Mouse (Mus musculus) bone marrow macrophage, adult 2 months (primary cell): ENCODE results near the gene Prpf6. TPM values are rescaled to one million over a fixed set of nuclear protein-coding genes. Genes with fewer than 3 reads are reported as not detected.

Experiments used
- H3K27ac ChIP-seq: 2 replicates; pipeline ENCODE4 v1.5.1; 2012; ENCODE audit warnings: low read depth, low read length; ENCODE audit not compliant: insufficient read depth
- H3K4me1 ChIP-seq: 2 replicates; pipeline ENCODE4 v1.6.1; 2012; ENCODE audit warnings: low read length; ENCODE audit not compliant: control insufficient read depth, insufficient read depth
- H3K4me3 ChIP-seq: 2 replicates; pipeline ENCODE4 v1.5.1; 2012; ENCODE audit warnings: mild to moderate bottlenecking, low read length, moderate library complexity; ENCODE audit not compliant: insufficient read depth
- CTCF ChIP-seq: IDR thresholded peaks from 2 replicates; pipeline ENCODE4 v1.5.1; 2012; ENCODE audit warnings: low read depth, mild to moderate bottlenecking, low read length, moderate library complexity
- POLR2A ChIP-seq: IDR thresholded peaks from 2 replicates; pipeline ENCODE4 v1.6.1; 2012; ENCODE audit warnings: mild to moderate bottlenecking, low read depth, low read length, borderline replicate concordance
- polyA plus RNA-seq: library from polyadenylated mRNA; stranded (reverse); fragments of >200 nt; gene quantifications from 2 replicates; pipeline ENCODE4 v1.2.4, GENCODE M21; 2012; ENCODE audit not compliant: missing spikeins, insufficient read depth, insufficient read length

Gene Prpf6
- polyA plus RNA-seq, 1 experiment = 45.7 TPM

DNA sequence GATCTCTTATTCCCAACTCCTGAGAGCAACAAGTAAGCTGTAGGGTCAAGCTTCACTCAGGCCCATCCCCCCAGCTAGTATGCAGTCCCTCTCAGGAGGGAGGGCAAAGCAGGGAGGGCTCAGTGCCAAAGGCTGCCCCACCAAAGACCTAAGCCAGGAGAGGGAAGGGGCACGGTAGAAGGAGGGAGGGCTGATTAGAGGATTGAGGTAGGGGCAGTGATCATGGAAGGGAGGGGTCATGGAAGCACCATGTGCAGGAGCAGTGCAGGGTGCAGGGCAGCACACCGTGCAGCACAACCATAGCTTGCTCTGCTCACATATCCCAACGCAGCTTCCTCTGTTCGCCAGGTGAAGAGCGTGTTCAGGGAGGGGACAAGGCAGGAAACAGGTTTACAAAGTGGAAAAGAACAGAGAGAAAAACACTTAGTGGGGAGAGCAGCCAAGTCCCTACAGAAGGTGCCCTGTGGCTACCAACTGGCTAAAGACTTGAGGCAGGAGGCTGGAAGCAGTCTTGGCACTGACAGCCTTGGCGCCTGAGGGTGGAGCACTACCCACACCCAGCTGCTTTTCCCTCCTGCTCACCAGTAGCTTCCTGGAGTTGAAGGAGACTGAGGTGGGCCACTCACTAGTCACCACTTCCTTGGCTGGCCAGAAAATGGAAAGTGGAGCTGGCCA, 20.6 kb upstream of the Prpf6 start:
- no peak overlapping the region for H3K4me3 ChIP-seq
- no peaks in the 10 kb centered on the region for H3K4me1 ChIP-seq
- H3K27ac ChIP-seq = no peak overlapping the region
- TF ChIP-seq CTCF = no peak
- no peak for TF ChIP-seq POLR2A

DNA sequence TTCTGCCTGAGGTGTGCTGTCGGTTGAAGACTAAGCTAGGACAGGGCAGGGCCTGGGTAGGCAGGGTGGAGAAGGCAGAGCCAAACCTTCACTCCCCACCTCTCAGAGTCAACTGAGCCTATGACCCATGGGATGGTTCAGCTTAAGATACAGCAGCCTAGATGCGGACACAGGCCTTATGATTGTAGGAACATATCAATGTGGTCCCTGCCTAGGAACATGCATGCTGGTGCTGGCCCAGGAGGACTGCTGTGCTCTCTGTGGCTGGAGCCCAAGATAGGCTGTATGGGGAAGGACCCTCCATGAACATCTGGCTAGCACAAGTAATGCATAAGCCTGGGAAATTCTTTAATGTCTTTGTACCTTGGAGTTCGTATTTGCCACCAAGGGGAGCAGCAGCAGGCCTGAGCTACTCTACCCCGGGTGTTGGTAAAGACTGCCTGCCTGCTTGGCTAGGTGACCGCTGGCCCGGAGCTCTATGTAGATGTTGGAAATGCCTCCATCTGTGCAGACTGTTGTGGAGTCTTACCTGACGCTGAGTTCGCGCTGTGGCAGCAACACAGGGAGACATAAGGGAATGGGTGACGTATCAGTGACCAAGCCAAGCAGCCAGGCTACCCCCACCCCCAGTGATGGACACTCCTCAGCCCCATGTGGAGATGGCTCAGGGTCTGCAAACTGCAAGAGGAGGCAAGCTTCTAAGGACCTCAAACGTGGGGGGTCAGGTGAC, 19.6 kb upstream of the Prpf6 start:
- H3K27ac ChIP-seq = no peak overlapping the region
- TF ChIP-seq POLR2A (no peak), CTCF (no peak)
- H3K4me1 ChIP-seq = no peaks in the 10 kb centered on the region
- no peak overlapping the region for H3K4me3 ChIP-seq

DNA sequence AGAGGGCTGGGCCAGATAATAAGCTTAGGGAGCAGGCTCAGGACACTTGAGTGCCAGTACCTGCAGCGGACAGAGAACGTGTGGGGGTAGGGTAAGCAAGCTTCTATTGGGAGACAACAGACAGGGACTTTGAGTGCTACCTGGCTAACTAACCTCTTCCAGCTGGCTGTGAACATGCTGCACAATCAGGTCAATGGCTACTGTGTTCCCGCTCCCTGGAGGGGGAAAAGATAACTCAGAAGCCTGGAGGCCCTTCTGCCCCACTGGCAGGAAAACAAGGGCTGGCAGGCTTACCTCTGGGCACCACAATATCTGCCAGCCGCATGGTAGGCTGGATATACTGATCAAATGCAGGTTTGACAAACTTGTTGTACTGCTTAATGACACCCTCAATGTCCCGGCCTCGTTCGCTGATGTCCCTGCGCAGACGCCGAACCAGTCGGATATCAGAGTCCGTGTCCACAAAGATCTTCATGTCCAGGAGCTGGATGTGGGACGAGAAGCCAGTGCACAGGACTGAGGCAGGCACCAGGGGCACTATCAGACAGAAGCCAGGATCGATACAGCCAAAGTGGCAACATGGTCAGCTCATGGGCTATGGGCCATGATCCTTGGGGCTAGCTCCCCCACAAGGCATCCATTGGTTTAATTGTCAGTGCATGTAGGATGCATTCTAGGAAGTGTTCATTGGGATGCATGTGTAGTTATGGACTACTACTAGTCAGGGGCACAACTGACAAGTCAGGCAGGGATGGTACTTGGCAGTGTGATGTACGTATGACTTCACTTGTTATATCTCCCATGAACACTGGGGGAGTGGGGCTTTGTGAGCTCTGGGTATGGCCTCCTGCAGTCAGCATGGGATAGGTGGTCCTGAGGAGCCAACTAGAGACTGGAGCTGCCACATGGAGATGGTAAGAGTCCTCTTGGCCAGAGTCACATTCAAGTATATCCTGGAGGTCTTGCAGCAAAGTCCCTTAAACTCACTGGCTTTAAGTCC, 18.4 kb upstream of the Prpf6 start:
- TF ChIP-seq POLR2A (no peak), CTCF (no peak)
- H3K4me3 ChIP-seq = no peak overlapping the region
- no peaks in the 10 kb centered on the region for H3K4me1 ChIP-seq
- no peak overlapping the region for H3K27ac ChIP-seq

DNA sequence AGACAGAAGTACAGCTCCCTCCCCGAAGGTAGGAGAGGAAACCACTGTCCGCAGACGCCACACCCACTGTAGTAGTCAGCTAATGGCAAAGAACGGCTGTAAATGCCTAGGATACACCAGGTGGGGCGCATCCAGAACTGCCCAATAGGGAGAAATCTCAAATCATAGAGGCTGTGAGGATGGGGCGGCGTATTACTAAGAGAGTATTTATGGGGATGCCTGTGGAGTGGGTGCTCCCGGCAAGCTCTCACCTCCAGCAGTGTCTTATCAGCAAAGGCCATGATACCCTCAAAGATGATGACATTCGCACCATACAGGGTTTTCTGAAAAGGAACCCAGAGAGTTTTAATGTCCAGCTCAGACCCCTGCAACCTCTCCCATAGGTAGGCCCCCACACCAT, 17.7 kb upstream of the Prpf6 start:
- no peak overlapping the region for H3K4me3 ChIP-seq
- no peaks in the 10 kb centered on the region for H3K4me1 ChIP-seq
- TF ChIP-seq POLR2A = no peak
- TF ChIP-seq CTCF = no peak
- no peak overlapping the region for H3K27ac ChIP-seq

DNA sequence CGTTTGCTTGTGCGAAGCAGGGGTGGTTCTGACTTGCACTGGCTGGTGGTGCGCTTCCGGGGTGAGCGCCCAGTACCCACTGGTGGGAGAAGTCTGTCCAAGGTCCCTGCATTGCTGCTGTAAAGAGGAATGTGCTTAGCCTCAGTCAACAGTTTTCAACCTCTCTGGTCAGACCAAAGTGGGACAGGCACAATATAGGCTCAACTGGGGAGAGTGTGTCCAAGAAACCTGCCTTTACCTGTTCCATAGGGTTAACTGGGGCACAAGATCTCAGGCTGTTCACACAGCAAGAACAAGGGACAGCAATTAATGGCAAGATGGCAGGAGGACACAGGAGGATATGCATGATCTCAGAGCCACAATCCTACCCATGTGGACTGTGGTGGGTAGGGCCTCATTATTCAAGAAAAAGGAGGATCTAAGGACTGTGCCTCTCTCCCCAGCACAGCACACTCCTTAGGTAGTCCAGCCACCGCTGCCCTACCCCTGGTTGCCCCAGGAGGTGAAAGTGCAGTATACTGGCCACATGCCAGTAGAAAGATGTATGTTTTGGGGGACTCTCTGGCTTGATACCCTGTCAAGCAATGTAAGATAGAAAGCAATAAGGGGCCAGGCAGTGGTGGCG, 16.6 kb upstream of the Prpf6 start:
- peaks cover 1% of the 10 kb centered on the region for H3K4me1 ChIP-seq
- no peak overlapping the region for H3K4me3 ChIP-seq
- H3K27ac ChIP-seq = no peak overlapping the region
- TF ChIP-seq POLR2A (no peak), CTCF (no peak)

DNA sequence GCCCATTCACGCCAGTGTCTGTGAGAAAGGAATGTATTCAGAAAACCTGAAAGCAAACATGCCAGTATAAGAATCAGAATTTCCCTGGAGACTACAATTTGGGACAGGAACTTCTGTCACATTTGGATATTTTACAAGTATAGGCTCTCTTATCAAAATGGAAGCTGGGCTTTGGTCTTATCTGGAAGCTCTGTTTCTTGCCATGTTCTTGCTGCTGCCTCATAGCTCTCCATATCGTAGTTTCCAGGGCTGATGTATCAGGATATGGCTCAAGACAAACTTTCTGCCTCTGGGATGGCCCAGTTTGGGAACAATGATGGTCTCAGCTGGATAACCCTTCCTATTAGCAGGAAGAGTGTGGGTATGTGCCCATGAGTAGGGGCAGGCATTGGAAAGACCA, 15.1 kb upstream of the Prpf6 start:
- Histone ChIP-seq H3K27ac (no peak overlapping the region), H3K4me1 (peaks cover 6% of the 10 kb centered on the region), H3K4me3 (no peak overlapping the region)
- TF ChIP-seq CTCF (no peak), POLR2A (no peak)

DNA sequence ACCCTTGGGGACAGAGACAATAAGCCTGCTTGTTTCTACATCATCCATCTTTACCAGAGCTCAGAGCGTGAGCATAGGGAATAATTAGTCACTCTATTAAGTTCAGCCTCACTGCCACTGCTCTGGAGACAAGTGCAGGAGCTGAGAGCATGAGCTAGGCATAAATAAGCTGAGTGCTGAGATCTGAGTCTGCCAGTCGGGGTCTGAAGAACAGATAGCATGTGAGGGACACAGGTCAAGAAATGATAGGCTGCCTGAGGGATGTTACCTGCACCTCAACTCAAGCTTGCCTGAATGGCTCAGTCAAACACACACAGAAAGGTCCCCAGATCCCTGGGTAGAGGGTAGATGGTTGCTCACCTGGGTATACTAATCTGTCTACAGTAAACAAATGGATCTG, 14.5 kb upstream of the Prpf6 start:
- peaks cover 8% of the 10 kb centered on the region for H3K4me1 ChIP-seq
- no peak overlapping the region for H3K27ac ChIP-seq
- H3K4me3 ChIP-seq = no peak overlapping the region
- no peak for TF ChIP-seq POLR2A
- no peak for TF ChIP-seq CTCF

DNA sequence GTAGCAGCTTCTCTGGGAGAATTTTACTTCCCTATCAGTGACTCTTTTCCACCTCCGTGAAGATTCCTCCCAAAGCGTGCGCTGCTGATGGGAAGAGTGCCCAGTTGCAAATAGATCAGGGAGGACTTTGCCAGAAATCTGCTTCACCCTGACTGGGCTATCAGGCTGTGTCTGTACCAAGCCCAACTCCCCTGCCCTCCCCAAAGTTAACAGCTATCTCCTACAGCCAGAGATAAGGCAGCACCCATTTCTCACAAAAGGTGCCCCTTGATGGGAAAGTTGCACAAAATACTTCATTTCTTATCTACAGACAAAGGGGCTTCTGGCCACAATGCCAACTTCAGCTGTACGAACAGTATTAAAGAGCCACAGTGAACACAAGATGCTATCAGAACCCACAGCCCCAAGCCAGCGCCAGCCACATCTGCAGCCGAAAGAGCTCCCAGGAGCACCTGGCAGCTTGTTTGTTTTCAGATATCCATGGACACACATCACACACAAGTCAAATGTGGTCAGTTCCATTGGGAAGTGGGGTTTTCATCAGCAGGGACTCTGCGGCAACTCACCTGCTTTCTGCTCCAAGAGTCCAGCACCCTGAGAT, 13.6 kb upstream of the Prpf6 start:
- Histone ChIP-seq H3K4me3 (no peak overlapping the region), H3K4me1 (peaks cover 12% of the 10 kb centered on the region), H3K27ac (no peak overlapping the region)
- TF ChIP-seq POLR2A (no peak), CTCF (no peak)
